Mouse (Mus musculus): ENCODE measurements around the gene Arhgap23.

Gene Arhgap23

GRCm38 (mm10) chr11:97435808-97436491 is 20.6 kb downstream of the Arhgap23 start:
- DNase-seq (ENCODE audit: low spot score): peak; percentile 39

- peak; percentile 51 for DNase-seq (ENCODE audit: low spot score)
Observed at GRCm38 (mm10) chr11:97437745-97438144, 22.4 kb downstream of the Arhgap23 start.

GRCm38 (mm10) chr11:97438868-97439267 is 23.5 kb downstream of the Arhgap23 start:
- no peak for DNase-seq (ENCODE audit: low spot score)

DNA sequence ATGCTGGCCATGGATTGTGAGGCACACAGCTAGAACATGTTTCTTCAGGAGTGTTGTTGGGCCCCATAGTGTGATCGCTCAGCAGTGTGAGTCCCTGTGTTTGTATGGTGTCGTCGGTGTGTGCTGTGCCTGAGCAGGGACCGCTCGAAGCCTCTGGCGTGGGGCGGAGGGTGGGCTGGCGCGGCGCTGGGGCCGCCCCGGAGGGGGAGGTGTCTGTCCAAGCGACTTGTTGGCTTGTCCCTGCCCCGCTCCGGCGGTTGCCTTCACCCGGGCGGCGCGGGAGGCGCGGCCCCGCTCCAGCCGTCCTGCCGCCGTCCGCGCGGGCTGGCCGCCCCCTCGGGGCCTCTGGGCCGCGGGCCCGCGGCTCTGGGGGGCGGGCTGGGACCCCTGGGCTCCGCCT is 24.6 kb downstream of the Arhgap23 start:
- DNase-seq (ENCODE audit: low spot score): no peak

- DNase-seq (ENCODE audit: low spot score): no peak
Observed at GRCm38 (mm10) chr11:97440441-97440881, 25.1 kb downstream of the Arhgap23 start.

GRCm38 (mm10) chr11:97441036-97441657 is 25.8 kb downstream of the Arhgap23 start:
- DNase-seq (ENCODE audit: low spot score): no peak

DNA sequence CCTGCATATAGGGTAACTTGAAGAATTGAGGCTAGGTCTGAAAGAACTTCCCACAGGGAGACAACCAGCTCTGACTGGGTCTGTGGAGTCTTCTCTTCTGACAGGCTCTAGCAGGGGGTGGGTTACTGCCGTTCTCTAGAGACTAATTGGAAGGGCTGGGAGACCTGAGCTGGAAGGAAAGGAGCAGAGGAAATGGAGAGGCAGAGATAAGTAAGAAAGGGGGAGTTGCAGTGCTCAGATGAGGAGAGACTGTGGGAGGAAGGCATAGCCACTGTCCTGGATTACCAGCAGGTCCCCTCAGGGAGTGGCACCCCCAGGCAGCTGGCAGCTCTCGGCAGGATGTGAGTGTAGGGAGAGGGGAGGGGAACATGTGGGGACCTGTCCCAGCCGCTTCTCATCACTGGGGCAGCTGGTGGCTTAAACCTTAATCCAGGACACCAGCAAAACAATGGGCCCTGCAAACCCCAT is 26.4 kb downstream of the Arhgap23 start:
- peak; percentile 69 for DNase-seq (ENCODE audit: low spot score)

DNA sequence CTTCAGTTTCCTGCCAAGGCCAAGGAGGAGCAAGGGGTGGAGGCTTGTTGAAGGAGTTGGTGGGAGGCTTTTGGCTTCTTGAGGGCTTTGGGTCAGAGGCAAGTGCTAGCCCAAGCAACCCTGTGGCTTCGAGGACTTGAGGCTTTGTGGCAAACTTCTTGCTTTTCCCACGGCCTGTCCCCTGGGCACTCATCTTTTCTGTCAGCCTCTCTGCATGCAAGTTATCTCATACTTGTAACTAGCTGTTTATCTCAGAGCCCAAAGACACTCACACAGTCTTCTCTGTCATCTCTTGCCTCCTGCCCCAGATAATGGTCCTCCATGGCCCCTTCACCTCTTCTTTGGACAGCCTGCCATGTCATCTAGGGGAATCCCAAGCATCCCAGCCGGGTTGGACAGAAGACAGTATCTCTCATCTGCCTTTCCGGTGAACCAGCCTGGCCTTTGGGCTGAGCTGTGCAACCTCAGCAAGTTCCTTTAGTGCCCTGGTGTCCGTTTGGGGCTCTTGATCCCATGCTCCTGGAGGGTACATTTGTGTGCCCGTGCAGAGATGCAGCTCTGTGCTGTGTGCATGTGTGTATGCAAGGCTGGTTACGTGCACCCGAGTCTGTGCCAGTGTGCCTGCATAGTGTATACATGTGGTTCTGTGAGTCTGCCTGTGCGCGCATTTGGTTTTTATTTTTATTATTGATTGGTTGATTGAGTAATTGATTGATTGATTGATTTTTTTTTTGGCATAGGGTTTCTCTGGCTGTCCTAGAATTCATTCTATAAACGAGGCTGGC is 27.8 kb downstream of the Arhgap23 start:
- no peak for DNase-seq (ENCODE audit: low spot score)

DNA sequence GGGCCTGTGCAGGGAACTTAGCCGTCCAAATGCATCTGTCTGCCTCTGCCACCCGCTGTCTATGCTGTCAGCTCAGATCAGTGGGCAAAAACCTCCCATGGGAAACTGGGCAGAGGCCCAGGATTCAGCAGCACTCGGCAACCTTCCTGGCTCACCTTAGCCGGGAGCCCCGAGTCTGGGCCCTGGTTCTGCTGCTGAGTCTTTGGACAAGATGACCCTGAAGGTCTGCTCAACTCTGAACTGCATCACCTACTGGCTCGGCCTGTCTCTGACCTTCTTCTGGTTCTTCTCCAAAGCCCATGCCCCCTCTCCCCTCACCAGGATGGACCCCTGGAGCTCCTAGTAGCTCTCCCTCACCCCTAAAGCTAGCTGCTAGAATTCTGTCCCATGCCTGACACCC is 30.3 kb downstream of the Arhgap23 start:
- no peak for DNase-seq (ENCODE audit: low spot score)

GRCm38 (mm10) chr11:97445999-97446511 is 30.7 kb downstream of the Arhgap23 start:
- DNase-seq (ENCODE audit: low spot score): no peak

DNA sequence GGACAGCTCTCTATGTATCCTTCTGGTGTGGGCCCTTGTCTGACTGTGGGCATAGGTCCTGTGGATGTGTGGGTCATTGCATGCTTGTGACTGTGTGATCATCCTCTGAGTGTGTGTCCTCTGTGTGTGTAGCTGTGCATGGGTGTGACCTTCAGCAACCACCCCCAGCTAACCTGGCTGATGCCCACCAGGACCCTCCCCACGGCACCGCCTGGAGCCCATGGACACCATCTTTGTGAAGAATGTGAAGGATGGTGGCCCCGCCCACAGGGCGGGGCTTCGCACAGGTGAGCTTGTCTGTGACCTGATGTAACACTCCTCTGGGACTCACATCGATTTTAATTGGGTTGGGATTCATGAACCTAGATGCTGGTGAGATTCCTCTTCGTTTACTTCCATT is 32.6 kb downstream of the Arhgap23 start:
- DNase-seq (ENCODE audit: low spot score): no peak

GRCm38 (mm10) chr11:97448611-97449394 is 33.5 kb downstream of the Arhgap23 start:
- DNase-seq (ENCODE audit: low spot score): no peak

DNA sequence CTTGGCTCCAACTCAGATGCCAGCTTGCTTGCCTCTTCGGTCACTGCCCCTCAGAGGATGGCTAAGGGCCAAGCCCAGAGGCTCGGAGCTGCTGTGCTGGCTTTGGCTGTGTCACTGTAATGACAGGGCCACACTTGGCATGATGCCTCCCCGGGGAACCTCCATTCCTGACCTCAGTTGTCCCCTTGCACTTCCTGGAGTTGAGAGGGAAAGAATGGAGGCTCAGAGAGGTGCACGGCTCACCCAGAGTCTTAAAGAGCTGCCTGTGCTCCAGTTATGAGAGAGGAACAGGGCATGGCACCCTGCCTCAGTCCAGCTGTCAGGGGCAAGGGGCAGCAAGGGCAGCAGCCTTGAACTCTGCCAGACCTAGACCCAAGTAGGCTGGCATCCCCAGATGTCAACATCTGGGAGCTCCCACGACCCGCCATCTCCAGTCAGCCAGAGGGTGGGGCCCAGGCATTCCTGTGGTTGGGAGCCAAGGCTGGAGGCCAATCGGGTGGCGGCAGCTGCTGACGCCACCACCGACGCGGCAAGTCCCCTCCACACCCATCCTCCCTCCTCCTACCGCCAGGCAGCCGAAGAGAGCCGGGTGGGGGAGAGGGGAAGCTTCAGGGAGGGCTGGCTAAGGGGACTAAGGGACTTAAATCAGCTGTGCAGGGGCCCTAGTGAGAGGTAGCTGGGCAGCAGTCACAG is 34.4 kb downstream of the Arhgap23 start:
- DNase-seq (ENCODE audit: low spot score): peak; percentile 66

- no peak for DNase-seq (ENCODE audit: low spot score)
Observed at GRCm38 (mm10) chr11:97450305-97450922, 35.1 kb downstream of the Arhgap23 start.

- no peak for DNase-seq (ENCODE audit: low spot score)
Observed at GRCm38 (mm10) chr11:97451625-97452024, 36.3 kb downstream of the Arhgap23 start.

- DNase-seq (ENCODE audit: low spot score): no peak
Observed at GRCm38 (mm10) chr11:97457120-97457519, 41.8 kb downstream of the Arhgap23 start.

DNA sequence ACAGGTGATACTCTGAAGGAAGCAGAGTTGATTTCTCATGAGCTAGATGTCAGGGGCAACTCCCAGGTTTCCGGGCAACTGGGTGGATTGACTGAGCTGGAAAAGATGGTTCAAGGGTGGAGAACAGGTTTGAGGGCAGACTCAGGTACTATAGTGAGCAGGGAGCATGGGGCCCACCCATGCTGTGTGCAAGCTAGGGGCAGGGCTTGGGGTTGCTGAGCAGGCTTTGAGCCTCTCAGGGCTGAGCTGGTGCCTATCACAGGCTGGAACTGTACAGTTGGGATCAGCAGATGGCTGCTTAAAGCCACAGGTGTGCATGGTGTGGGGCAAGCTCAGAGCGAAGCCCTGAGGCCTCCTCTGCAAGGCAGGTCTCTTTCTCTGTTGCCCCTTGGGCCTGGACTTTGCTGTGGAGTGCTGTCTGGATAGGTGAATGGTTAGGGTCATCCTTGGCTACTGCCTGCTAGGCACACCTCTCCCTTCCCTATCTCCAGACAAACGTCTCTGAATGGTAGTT is 46.0 kb downstream of the Arhgap23 start:
- DNase-seq (ENCODE audit: low spot score): no peak

GRCm38 (mm10) chr11:97462538-97462937 is 47.2 kb downstream of the Arhgap23 start:
- no peak for DNase-seq (ENCODE audit: low spot score)

DNA sequence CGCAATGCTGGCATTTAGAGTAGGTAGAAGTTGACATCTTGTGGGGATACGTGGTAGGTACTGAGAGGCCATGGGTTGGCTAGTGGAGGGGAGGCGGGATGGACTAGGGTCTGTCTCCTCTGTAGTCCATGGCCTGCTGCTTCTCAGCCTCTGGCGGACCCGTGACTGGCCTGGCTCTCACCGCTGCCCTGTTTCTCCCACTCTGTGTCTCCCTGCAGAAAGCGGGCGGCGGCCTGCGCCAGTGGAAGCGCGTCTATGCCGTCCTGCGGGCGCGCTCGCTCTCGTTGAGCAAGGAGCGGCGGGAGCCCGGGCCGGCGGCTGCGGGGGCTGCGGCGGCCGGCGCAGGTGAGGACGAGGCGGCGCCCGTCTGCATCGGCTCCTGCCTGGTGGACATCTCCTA is 47.8 kb downstream of the Arhgap23 start:
- DNase-seq (ENCODE audit: low spot score): no peak

- no peak for DNase-seq (ENCODE audit: low spot score)
Observed at GRCm38 (mm10) chr11:97463991-97464390, 48.7 kb downstream of the Arhgap23 start.

- no peak for DNase-seq (ENCODE audit: low spot score)
Observed at GRCm38 (mm10) chr11:97465957-97466356, 50.6 kb downstream of the Arhgap23 start.
